Mouse (Mus musculus): ENCODE measurements at regions not wholly inside any gene's neighbourhood (a gene's known extent, or its start where the extent isn't known, plus 50 kb on each side); places are given as distances from the start of the nearest gene placed in this dataset.

GRCm38 (mm10) chr10:29686982-29687381 lies 151.3 kb upstream of the Rspo3 start:
- TF ChIP-seq NRF1 (IDR thresholded peaks at IDR 0.05; ENCODE audit: low read depth, low read length) = no peak
- TF ChIP-seq CTCF (conservative IDR thresholded peaks at IDR 0.05 in 1 of 2, IDR thresholded peaks at IDR 0.05 in 1 of 2; ENCODE audit: low read depth in 2 of 2, low read length in 2 of 2) = no peak
- no peak for TF ChIP-seq USF1 (IDR thresholded peaks at IDR 0.05; ENCODE audit: low read depth, low read length)
- TF ChIP-seq E2F4 (IDR thresholded peaks at IDR 0.05; ENCODE audit: insufficient replicate concordance, low read depth, low read length) = no peak
- TF ChIP-seq EP300 (IDR thresholded peaks at IDR 0.05; ENCODE audit: low read length) = no peak
- no peak for TF ChIP-seq RCOR1 (conservative IDR thresholded peaks at IDR 0.05; ENCODE audit: low read depth, low read length)
- TF ChIP-seq CHD1 (IDR thresholded peaks at IDR 0.05; ENCODE audit: low read depth, low read length) = no peak
- TF ChIP-seq POLR2A (IDR thresholded peaks at IDR 0.05; ENCODE audit: low read depth, low read length) = no peak
- TF ChIP-seq SIN3A (IDR thresholded peaks at IDR 0.05; ENCODE audit: low read length) = no peak
- no peak for TF ChIP-seq MYC (IDR thresholded peaks at IDR 0.05; ENCODE audit: low read depth, low read length)
- no peak for TF ChIP-seq JUND (conservative IDR thresholded peaks at IDR 0.05; ENCODE audit: low read depth, low read length)
